Mouse (Mus musculus) CD4-positive helper T cell, adult 2 months (primary cell): ENCODE data around the gene Dmgdh.

Experiments used
- DNase-seq: peaks from one replicate; pipeline ENCODE4 v3.0.0-alpha.2; 2012; ENCODE audit warnings: low read depth, missing footprints, low spot score

Dmgdh gene

GRCm38 (mm10) chr13:93710325-93710724 lies 36.1 kb downstream of the Dmgdh start:
- no peak for DNase-seq

GRCm38 (mm10) chr13:93711226-93711625 lies 37.0 kb downstream of the Dmgdh start:
- DNase-seq, result no peak

- DNase-seq, result no peak
Observed at GRCm38 (mm10) chr13:93712362-93712761, 38.1 kb downstream of the Dmgdh start.

- DNase-seq, result no peak
Observed at GRCm38 (mm10) chr13:93713826-93714225, 39.6 kb downstream of the Dmgdh start.

- no peak for DNase-seq
Observed at GRCm38 (mm10) chr13:93717113-93717512, 42.9 kb downstream of the Dmgdh start.

GRCm38 (mm10) chr13:93718948-93719347 lies 44.7 kb downstream of the Dmgdh start:
- peak; percentile 21 for DNase-seq

- DNase-seq, result no peak
Observed at GRCm38 (mm10) chr13:93721916-93722315, 47.7 kb downstream of the Dmgdh start.

- DNase-seq, result no peak
Observed at GRCm38 (mm10) chr13:93723455-93723854, 49.2 kb downstream of the Dmgdh start.

GRCm38 (mm10) chr13:93724206-93724605 lies 50.0 kb downstream of the Dmgdh start:
- DNase-seq, result peak; percentile 20

GRCm38 (mm10) chr13:93735131-93735636 lies 61.0 kb downstream of the Dmgdh start:
- DNase-seq, result no peak

GRCm38 (mm10) chr13:93744118-93744517 lies 69.9 kb downstream of the Dmgdh start:
- no peak for DNase-seq

- no peak for DNase-seq
Observed at GRCm38 (mm10) chr13:93752597-93753400, 78.6 kb downstream of the Dmgdh start.

- DNase-seq, result no peak
Observed at GRCm38 (mm10) chr13:93755084-93755483, 80.9 kb downstream of the Dmgdh start.

GRCm38 (mm10) chr13:93756674-93757073 lies 82.4 kb downstream of the Dmgdh start:
- DNase-seq, result peak; percentile 32

GRCm38 (mm10) chr13:93757514-93757913 lies 83.3 kb downstream of the Dmgdh start:
- DNase-seq, result no peak

- no peak for DNase-seq
Observed at GRCm38 (mm10) chr13:93758149-93758898, 84.1 kb downstream of the Dmgdh start.

GRCm38 (mm10) chr13:93761831-93762230 lies 87.6 kb downstream of the Dmgdh start:
- no peak for DNase-seq

- DNase-seq, result peak; percentile 45
Observed at GRCm38 (mm10) chr13:93762879-93763278, 88.6 kb downstream of the Dmgdh start.

GRCm38 (mm10) chr13:93764321-93764973 lies 90.2 kb downstream of the Dmgdh start:
- peak; percentile 54 for DNase-seq

- DNase-seq, result peak; percentile 77
Observed at GRCm38 (mm10) chr13:93771031-93771587, 96.9 kb downstream of the Dmgdh start.

- peak; percentile 81 for DNase-seq
Observed at GRCm38 (mm10) chr13:93771588-93772278, 97.5 kb downstream of the Dmgdh start, which contains the start of gene Arsb. TSS of gene Arsb (plus strand) at chr13:93771630.
